Mouse (Mus musculus) mouse embryonic stem cell (cell line): ENCODE data around the gene Ltbp4.

Source experiments
- in situ Hi-C, 2 experiments: fragments of 300-500 bp; cut with MboI; formaldehyde crosslinking; loops; 1 replicate in 1 of 2; 3 replicates in 1 of 2; pipeline ENCODE4 v1.14.3; 2019 to 2020; ENCODE audit warnings: low sequenced_read_pairs in 2 of 2, low pct_unique_long_range_greater_than_20kb in 1 of 2, mixed read lengths in 1 of 2; ENCODE audit not compliant: unreplicated experiment in 1 of 2

Ltbp4 gene

DNA sequence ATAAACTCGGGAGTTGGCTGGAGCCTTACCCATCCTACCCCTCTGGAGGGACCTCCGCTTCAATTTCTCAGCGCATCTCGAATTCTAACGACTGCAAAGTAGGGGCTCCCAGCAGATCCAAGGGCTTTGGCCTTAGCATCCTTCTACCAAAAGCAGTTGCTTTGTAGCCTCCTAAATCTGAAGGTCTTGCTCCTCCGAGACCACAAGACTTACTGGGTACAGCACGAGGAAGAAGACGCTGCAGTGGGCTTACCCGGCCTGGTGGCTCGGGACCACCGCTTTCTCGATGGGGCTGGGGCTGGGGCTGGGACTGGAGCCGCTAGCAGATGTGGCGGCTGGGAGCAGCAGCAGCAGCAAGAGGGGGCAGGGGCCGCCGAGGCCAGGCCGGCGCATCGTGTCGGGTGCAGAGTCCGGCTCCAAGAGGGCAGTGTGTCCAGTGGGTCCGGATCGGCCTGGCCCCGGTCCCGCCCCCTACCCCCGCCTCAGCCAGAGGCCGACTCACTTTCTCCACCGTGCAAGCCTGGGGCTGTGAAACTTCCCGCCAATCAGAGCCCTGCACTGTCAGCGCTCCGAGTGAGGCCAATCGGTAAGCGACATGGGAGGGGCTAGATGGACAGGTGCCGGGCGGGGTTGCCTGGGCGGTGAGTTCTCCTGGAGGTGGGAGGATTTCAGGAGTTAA lies at the start of gene Ltbp4:
TSS of gene Ltbp4 (minus strand) at position 518 of the 679 bp plus-strand sequence.
- in situ Hi-C loops, result loop anchor here in 1 of 2 experiments (5.0 kb wide), 1 partner anchor 70 kb away; no protein-coding TSS in a partner anchor

DNA sequence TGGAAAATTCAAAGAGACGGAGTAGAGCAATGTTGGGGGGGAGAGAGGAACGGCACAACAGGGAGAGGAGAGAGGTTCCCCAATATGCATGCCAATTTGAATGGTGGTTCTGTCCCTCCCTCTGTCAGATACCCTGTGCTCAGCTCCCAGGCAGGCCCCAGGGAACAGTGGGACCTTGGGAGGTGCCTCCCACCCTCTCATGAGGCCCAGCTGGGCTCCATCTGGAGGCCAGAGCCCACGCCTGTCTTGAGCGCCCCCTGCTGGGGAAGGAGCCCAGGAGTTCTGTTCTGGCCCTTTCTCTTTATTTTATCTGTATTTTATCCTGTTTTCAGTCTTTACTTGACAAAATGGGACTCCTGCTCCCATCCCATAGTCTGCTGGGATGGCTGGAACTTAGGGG lies 47.2 kb upstream of the Ltbp4 start:
- in situ Hi-C loops, result loop anchor here in 1 of 2 experiments (5.0 kb wide), 1 partner anchor 37 kb away; no protein-coding TSS in a partner anchor

DNA sequence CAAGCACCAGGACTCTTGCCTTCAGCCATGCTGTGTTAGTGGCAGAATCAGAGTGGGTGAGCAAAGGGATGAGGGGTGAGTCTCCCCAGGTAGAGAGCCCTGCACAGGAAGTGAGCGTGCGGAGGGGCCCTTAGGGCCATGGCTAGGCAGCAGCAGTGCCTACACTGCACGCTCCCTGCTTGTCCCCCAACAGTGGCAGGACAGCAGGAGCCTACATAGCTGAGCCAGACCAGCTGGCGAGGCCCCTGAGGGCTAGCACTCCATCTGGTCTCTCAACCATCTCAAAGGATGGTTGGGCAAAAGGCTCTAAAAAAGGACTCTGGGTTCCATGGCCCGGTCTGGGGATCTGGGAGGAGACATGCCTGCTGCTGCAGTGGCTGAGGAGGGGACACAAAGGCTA lies 46.6 kb upstream of the Ltbp4 start:
- in situ Hi-C loops, result loop anchor here in 1 of 2 experiments (5.0 kb wide), 1 partner anchor 37 kb away; no protein-coding TSS in a partner anchor

DNA sequence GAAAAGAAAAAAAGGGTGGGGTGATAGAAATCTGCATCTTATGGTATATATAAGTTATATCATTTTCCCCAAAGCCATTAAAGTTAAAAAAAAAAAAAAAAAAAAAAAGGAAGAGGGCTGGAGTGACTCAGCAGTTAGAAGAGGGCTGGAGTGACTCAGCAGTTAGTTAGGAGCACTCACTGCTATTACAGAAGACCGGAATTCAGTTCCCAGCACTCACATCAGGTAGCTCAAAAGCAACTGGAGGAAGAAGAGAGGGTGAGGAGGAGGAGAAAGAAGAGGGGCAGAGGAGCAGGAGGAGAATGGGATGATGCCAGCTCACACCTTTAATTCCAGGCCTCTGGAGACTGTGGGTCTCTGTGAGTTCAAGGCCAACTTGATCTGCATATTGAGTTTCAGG lies 45.7 kb upstream of the Ltbp4 start:
- in situ Hi-C loops, result loop anchor here in 1 of 2 experiments (5.0 kb wide), 1 partner anchor 36 kb away; no protein-coding TSS in a partner anchor

DNA sequence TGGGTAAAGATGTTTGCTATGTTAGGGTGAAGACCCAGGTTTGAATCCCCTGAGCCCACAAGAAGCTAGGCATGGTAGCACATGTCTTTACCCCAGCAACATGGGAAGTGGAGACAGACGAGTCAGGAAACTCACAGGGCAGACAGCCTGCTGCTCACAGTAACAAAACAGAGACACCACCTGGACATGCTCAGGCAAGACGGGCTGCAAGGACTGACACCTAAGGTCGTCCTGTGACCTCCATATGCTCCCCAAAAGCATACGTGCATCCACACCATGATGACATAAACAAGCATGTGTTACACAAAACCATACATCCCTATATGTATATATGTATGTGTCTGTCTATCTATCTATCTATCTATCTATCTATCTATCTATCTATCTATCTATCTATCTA lies 44.1 kb upstream of the Ltbp4 start:
- in situ Hi-C loops, result loop anchor here in 1 of 2 experiments (5.0 kb wide), 1 partner anchor 34 kb away; no protein-coding TSS in a partner anchor

DNA sequence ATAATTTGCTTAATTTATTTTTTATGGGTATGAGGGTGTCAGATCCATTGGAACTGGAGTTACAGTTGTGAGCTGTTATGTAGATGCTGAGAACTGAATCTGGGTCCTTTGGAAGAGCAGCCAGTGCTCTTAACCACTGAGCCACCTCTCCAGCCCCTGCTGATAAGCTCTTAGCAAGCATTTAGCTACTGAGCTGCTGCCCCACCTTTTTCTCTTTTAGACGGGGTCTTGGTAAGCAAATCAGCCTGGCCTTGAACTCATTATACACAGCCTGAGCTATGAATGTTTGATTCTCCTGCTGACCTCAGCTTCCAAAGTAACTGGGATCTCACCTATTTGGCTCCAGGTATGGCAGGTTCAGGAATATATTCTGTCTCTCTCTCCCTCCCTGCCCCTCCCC lies 43.5 kb upstream of the Ltbp4 start:
- in situ Hi-C loops, result loop anchor here in 1 of 2 experiments (5.0 kb wide), 1 partner anchor 34 kb away; no protein-coding TSS in a partner anchor

DNA sequence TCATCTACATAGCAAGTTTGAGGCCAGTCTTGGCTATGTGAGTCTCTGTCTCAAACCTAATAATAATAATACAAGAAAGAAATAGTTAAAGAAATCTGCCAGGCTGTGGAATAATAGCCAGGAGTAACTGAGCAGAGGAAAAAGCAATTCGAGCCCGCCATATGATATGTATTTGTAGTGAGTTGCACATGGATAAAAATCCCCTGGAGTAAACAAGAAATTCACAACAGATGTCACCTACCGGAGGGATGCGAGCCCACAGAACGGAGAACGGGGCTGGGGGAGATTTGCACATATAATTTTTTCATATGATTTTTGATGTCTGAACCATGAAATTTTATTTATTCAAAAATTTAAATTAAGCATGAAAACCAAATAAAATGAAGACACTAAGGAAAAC lies 42.3 kb upstream of the Ltbp4 start:
- in situ Hi-C loops, result loop anchor here in 1 of 2 experiments (5.0 kb wide), 1 partner anchor 33 kb away; no protein-coding TSS in a partner anchor

DNA sequence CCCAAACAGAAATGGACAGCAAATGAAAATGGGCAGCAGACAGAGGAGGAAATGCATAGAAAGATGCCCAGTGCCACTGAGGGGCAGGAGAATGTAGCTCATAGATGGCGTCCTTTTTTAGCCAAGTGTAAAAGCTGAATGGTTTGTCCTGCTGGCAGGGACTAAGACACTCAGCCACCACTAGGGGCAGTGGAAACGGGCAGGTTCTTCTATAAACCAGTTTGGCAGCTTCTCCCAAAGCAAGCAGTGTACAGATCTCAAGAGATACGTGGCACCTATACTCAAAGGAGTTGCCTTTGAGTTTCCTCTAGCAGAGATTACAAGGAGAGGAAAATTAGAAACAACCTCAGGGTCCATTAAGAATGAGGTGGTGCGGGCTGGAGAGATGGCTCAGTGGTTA lies 40.9 kb upstream of the Ltbp4 start:
- in situ Hi-C loops, result no loop called here

DNA sequence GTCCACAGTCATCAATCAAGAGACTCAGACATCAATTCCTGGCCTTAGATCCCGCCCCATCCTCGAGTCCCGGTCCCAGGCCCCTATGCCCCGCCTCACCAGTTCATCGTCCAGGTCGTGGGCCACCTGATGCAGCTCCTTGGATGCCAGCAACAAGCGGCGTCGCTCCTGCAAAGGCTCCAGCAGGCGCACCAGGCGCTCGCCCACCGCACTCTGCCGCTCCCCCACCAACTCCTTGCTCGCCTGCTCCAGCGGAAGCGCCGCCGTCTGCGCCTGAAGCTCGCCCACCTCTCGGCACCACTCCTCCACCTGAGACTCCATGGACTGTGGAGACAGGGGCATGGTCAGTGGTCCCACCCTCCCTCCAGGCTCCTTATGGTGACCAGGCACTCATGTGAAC lies 37.8 kb upstream of the Ltbp4 start:
- in situ Hi-C loops, result no loop called here

DNA sequence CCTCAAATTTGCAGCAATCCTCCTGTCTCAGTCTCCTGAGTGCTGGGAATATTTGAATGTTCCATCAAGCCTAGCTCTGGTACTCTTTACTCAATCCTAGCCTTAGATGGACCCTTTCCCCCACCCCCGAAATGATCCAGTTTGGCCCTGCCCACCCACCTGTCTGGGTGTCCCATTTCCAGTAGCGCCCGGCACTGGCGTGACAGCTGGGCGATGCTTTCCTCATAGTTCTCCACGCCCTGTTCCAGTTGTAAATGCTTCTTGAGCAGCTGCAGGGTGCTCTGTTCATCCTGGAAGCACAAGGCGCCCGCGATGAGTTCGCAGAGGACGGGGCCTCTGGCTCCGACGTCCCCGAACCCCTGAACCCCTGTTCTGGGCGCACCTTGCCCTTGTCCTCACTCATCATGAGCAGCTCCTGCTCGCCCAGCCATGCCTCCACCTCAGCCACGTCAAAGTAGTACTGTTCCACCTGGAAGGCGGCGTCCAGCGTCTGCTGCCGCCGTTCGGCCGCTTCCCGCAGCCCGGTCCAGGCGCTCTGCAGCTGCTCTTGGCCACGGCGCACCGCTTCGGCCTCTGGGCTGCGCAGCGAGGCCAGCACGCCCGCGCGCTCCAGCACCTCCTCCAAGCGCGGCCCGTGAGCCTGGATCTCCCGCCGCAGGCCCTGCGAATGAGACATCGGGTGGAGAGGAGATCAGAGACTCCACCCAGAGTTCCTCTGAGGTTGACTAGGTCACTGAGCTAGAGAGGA lies 34.4 kb upstream of the Ltbp4 start:
- in situ Hi-C loops, result no loop called here

DNA sequence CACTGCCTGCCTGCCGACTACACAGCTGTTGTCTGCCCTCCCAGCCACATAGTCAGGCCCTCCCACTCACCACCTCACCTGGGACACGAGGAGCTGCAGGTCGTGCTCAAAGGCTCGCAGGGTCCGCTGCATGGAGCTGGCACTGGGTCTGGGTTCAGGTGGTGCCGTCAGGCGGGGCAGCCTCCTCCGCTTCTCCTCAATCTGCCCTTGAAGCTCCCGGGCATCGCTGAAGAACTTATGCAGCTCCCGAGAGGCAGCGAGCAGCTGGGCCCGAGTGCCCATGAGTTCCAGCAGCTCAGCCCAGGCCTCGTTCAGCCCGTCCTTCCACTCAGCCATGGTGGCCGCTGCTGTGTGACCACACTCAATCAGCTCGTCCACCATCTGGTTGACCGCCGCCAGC lies 31.6 kb upstream of the Ltbp4 start:
- in situ Hi-C loops, result no loop called here

DNA sequence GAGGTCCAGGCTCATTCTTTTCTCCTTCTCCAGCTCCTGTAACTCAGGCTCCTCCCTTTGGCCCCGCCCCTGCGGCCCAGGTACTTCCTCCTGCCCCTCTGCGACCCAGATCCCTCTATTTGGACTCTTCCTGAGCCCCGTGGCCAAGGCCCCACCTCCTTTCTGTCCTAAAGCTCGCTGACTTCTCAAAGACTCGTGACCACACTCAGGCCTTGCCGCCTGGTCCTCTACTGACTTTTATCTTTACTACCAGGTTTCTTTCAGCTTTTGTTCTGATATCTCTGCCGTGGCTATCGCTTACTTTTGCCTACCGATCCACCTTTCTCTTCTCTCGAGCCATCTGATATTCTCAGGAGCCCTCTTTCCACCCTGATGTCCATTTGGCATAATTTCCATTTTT lies 30.5 kb upstream of the Ltbp4 start:
- in situ Hi-C loops, result no loop called here

DNA sequence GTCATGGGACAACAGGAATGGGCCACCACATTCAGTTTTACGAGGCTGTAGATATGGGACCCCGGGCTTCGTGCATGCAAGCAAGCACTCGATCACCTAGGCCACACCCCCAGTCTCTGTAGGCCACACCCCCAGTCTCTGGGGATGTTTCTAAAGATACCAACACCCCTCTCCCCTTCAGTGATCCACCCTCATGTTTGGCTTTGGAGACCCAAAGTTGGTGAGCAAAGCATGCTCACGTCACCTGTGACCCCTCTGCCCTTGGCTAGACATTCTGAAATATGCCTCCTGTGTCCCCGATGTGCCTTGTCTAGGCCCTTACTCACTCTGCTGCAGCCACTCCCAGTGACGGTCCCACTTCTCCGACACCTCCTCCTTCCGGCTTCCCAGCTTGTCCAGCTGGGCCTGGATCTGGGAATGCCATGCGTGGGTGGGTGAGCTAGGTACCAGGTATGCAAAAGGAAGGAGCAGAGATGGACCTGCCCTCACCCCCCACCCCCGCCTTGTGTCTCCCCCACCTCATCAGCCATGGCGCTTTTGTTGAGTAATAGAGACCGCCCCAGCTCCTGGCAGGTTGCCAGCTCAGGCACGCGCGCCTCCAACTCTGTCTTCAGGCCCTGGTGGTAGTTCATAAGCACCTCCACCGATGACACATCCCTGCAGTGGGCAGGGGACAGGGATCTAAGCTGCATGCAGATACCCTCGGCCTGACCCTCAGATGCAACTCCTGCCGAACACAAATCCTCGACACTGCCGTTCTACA lies 28.8 kb upstream of the Ltbp4 start:
- in situ Hi-C loops, result no loop called here

DNA sequence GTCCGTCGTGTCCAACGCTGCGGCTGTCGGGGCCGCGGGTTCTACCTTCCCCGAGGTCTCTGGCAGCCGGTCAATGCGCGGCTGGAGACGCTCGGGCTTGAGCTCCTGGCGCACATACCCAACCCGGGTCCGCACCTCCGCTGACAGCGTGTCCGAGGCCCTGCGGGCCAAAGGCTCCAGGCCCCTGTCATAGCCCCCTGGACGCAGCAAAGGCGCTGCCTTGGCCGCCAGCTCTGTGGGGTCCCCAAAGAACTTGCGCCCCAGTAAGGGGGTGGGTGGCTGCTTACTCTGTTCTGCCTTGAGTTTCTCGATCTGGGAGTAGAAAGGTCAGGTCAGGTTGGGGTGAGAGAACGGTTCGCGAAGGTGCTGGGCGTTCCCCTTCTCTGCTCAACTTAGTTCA lies 26.9 kb upstream of the Ltbp4 start:
- in situ Hi-C loops, result no loop called here

DNA sequence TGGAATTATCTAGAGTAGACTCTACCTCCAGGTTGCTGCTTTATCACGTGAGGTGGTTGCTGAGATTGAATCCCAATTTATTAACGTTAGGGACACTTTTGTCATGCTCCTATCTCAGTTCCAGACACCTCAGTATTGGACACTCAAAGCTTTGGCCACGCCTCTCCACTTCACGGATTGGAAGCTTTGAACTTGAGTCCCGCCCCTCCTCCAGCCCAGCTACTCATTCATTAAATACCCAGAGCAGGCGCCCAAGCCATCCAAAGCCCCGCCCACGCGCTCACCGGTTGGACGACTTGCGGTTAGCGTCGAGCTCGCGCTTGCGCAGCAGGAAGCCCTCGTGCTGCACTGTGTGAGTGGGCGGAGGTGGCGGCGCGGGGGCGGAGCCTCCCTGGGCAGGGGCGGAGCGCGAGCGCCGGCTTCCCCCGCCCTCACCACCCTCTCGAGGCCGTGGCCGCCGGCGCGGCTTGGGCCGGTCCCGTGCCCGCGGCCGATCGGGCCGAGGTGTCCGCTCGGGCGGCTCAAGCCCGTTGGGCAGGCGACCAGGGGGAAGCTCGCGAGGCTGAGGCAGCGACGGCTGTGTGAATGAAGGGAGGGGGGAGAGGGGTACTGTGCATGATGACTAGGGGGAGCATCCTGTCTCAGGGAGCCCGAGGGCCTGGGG lies 23.9 kb upstream of the Ltbp4 start:
- in situ Hi-C loops, result no loop called here

DNA sequence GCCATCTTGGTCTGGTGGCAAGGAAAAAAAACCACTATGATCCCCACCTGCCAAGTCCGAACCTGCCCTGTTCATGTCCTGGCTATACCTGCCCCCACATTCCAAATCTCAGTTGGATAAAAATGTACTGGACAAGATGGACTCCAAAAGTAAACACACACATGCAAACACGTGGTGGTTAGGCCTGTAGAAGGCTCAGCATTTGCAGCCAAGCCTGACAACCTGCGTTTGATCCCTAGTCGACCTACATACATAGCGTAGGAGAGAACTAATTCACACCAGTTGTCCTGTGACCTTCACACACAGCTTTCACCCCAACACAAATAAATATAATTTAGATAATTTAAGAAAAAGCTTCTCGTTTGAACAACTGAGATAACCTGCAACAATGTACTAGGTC lies 23.3 kb upstream of the Ltbp4 start:
- in situ Hi-C loops, result no loop called here

DNA sequence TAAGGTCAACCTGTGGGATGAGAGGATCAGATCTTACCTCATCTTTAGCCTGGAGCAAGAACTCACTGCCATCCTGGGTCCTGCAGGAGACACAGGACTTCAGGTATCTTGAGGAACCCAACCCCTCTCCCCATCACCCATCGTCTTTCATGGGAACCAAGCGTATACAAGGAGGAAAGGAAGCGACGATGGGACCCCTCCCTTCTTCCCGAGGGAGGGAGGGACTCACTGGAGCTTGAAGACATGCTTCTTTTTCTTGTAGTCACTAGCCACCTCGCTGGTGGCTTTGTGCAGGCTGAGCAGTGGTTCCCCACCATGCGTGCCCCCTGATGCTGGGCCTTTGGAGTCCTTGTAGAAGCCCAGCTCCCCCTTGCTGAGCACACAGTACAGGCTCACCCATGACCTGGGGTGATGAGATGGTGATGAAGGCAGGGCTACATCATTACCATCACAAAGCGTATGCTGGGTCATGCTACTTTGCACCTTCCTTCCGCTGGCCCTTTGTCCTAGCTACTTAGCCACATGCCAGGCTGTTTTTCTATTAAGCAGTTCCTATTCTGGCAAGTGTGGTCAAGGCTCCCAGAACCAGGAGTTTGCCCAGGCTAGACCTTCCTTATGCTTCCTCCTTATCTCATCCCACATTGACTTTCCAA lies 22.3 kb upstream of the Ltbp4 start:
- in situ Hi-C loops, result no loop called here

DNA sequence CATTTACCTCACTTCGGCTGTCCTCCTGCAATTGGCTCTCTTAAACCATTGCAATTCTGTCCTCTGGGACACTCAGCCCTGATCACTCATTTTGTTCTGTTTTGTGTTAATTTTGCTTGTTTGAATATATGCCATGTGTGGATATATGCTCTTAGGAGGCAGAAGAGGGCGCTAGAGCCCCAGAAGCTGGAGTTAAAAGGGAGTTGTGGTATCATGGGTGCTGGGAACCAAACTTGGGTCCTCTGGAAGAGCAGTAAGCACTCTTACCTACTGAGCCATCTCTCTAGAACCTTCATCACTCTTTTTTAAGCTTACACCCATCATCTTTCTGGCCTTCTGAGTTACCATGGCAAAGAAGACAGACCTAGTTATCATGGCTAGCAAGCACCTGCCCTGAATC lies 21.7 kb upstream of the Ltbp4 start:
- in situ Hi-C loops, result no loop called here
